Mouse (Mus musculus) heart, embryonic 14.5 days (tissue): ENCODE data around the gene Tmco4. TPM values are rescaled to one million over a fixed set of nuclear protein-coding genes. Genes with fewer than 3 reads are reported as not detected.

ENCODE experiments used
- ATAC-seq: fragments of 200-750 bp; cut with Nextera tagmentation; 2 replicates; pipeline ENCODE4 v1.8.0; 2017; ENCODE audit warnings: low read depth, moderate TSS enrichment; ENCODE audit not compliant: insufficient number of reproducible peaks, insufficient read depth, low FRiP score
- H3K27ac ChIP-seq, 2 experiments: fragments of 200-500 bp in 1 of 2; fragments of 300-500 bp in 1 of 2; sonication (generic) in 1 of 2; replicated peaks in 1 of 2; 2 replicates each; pipeline ENCODE4 v1.5.1; 2012 to 2014; ENCODE audit warnings: low read depth in 2 of 2, low read length in 2 of 2, control low read depth in 1 of 2, mild to moderate bottlenecking in 1 of 2, mixed read lengths in 1 of 2; ENCODE audit not compliant: control insufficient read depth in 1 of 2, insufficient read depth in 1 of 2
- H3K27me3 ChIP-seq: fragments of 300-500 bp; sonication (generic); 2 replicates; pipeline ENCODE4 v1.6.1; 2014; ENCODE audit warnings: mild to moderate bottlenecking, low read length, control low read depth; ENCODE audit not compliant: control insufficient read depth, insufficient read depth
- H3K36me3 ChIP-seq: fragments of 300-500 bp; sonication (generic); 2 replicates; pipeline ENCODE4 v1.6.1; 2014; ENCODE audit warnings: mild to moderate bottlenecking, control low read depth, low read length, mixed read lengths; ENCODE audit not compliant: control insufficient read depth, insufficient read depth
- H3K4me1 ChIP-seq, 2 experiments: fragments of 200-500 bp in 1 of 2; fragments of 300-500 bp in 1 of 2; sonication (generic) in 1 of 2; 2 replicates each; pipeline ENCODE4 v1.6.1; 2012 to 2014; ENCODE audit warnings: low read length in 2 of 2, control low read depth in 1 of 2, mixed read lengths in 1 of 2; ENCODE audit not compliant: control insufficient read depth in 2 of 2, insufficient read depth in 2 of 2
- H3K4me2 ChIP-seq: fragments of 300-500 bp; sonication (generic); 2 replicates; pipeline ENCODE4 v1.6.1; 2014; ENCODE audit warnings: mild to moderate bottlenecking, low read length
- H3K4me3 ChIP-seq, 2 experiments: fragments of 200-500 bp in 1 of 2; fragments of 300-500 bp in 1 of 2; sonication (generic) in 1 of 2; 2 replicates each; pipeline ENCODE4 v1.5.1; 2012 to 2014; ENCODE audit warnings: low read length in 2 of 2, mild to moderate bottlenecking in 2 of 2, control low read depth in 1 of 2, low read depth in 1 of 2, moderate library complexity in 1 of 2; ENCODE audit not compliant: control insufficient read depth in 1 of 2, insufficient read depth in 1 of 2
- H3K9ac ChIP-seq: fragments of 300-500 bp; sonication (generic); 2 replicates; pipeline ENCODE4 v1.6.1; 2014; ENCODE audit warnings: mild to moderate bottlenecking, low read length
- H3K9me3 ChIP-seq: fragments of 300-500 bp; sonication (generic); 2 replicates; pipeline ENCODE4 v1.6.1; 2016; ENCODE audit warnings: low read length, control low read depth; ENCODE audit not compliant: control insufficient read depth
- WGBS: fragments of 180-500 bp; shearing (Covaris S2); extraction: QIAGEN DNeasy Blood & Tissue Kit; methylation state at CpG from one replicate; pipeline ENCODE4 v1.1.7; 2014; 5-methylcytosine and 5-hydroxymethylcytosine counted together
- polyA plus RNA-seq: library from polyadenylated mRNA; unstranded; fragments of >200 nt; fragmentation: Nextera tagmentation; extraction: Ambion mirVana; gene quantifications from 2 replicates; pipeline ENCODE4 v1.2.1, GENCODE M21; 2014

The Tmco4 gene
- polyA plus RNA-seq, 1 experiment from 2014 or later: 4.8 TPM

DNA sequence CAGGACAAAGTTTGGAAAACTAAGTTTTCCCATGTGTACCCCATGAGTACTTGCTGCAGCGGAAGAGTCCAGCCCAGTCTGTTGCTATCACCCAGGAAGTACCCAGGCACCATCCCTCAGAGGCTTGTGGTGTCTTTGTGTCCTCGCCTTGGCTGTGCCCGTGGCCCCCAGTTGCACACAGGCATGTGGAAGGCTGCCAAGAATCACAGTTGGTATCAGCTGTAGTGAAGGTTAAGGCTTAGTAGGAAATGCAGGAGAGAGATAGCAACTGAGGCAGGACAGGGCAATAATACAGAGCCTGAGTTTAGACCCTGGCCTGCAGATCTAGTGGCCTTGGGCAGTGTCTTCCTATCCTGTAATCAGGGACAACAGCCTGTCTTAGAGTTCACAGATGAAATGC lies 47.7 kb downstream of the Tmco4 start:
- no peaks in the 10 kb centered on the region for H3K27me3 ChIP-seq
- no peak overlapping the region for H3K27ac ChIP-seq
- H3K4me3 ChIP-seq: no peak overlapping the region
- no peaks in the 10 kb centered on the region; the same call in 1 of the 2 replicates for H3K36me3 ChIP-seq
- ATAC-seq: 0 out of 2 replicates have a peak, but pooled peaks have one; percentile 20
- H3K4me2 ChIP-seq: no peak overlapping the region
- no peaks in the 10 kb centered on the region for H3K9me3 ChIP-seq
- peaks cover 11 to 18% of the 10 kb centered on the region in 2 experiments for H3K4me1 ChIP-seq
- H3K9ac ChIP-seq: no peak overlapping the region; the same call in 1 of the 2 replicates
- WGBS: 27% methylated on average over 3 of the region's 3 CpGs

DNA sequence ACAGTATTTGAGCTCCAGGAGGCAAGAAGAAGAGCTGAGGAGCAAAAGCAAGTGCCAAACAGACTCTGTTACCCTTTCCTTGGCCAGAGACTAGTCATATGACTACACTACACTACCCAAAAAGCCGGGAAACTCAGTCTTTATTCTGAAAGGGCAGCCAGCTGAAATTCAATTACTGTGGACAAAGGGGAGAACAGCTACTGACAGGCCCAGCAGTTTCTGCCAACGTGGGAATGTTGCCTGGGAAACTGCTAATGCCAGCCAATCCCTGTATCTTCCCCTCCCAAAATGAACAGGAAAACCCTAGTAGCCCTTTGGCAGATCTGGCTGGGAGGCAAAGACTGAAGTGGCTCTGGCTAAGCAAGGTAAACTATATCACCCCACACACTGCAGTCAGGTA lies 51.7 kb downstream of the Tmco4 start:
- H3K9ac ChIP-seq: no peak overlapping the region
- no peak for ATAC-seq
- no peaks in the 10 kb centered on the region for H3K9me3 ChIP-seq

DNA sequence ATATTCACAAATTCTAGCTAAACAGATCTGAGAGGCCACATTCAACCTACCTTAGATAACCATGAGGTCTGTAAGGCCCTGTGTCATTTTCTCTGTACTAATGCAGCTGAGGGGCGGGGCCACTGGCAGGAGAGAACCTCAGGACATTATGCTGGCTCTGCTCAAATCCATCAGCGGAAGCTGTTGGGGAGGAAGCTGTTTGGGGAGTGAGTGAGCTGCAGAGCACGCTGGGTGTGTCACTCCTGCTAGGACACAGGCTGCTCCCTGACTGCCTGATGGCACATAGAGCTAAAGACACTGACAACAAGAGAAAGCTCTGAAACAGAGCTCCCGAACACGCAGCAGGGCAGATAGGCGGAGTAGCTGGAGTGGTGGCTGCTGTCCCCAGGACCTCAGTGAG lies 58.0 kb downstream of the Tmco4 start:
- no peak overlapping the region for H3K4me3 ChIP-seq
- WGBS: 59% methylated on average over 6 of the region's 6 CpGs
- no peak overlapping the region for H3K9ac ChIP-seq
- no peak overlapping the region for H3K4me2 ChIP-seq
- H3K27ac ChIP-seq: no peak overlapping the region
- peaks cover 17 to 20% of the 10 kb centered on the region in 2 experiments for H3K4me1 ChIP-seq
- no peak for ATAC-seq
- H3K27me3 ChIP-seq: no peaks in the 10 kb centered on the region
- no peaks in the 10 kb centered on the region for H3K9me3 ChIP-seq
- 0 out of 2 replicates have a peak, but pooled peaks cover 2% of the 10 kb centered on the region for H3K36me3 ChIP-seq

More for the DNA sequence above, 51.7 kb downstream of the Tmco4 start:
- Histone ChIP-seq H3K4me2 (no peak overlapping the region), H3K27ac (no peak overlapping the region), H3K36me3 (no peaks in the 10 kb centered on the region; the same call in 1 of the 2 replicates), H3K27me3 (no peaks in the 10 kb centered on the region), H3K4me3 (no peak overlapping the region), H3K4me1 (peaks cover 10 to 14% of the 10 kb centered on the region in 2 experiments)
- 44% methylated on average over 2 of the region's 2 CpGs for WGBS

DNA sequence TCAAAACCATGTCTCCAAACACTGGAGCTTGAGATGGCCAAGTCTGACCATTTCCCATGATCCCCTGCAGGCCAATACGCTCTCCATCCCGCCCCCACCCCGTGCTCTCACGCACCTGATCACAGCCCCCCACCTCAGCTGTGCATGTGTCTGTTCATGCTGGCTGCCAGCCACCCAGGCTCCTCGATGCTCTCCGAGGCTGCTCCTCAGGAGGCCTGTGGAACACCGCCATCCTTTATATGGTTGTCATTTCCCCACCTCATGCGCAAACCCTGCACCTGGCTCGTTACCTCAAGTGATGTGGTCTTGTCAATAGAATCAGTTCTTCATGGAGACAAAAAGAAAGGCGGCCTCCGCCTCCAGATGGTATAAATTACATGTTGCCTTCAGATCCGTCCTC lies 59.8 kb downstream of the Tmco4 start:
- H3K4me3 ChIP-seq: no peak overlapping the region

DNA sequence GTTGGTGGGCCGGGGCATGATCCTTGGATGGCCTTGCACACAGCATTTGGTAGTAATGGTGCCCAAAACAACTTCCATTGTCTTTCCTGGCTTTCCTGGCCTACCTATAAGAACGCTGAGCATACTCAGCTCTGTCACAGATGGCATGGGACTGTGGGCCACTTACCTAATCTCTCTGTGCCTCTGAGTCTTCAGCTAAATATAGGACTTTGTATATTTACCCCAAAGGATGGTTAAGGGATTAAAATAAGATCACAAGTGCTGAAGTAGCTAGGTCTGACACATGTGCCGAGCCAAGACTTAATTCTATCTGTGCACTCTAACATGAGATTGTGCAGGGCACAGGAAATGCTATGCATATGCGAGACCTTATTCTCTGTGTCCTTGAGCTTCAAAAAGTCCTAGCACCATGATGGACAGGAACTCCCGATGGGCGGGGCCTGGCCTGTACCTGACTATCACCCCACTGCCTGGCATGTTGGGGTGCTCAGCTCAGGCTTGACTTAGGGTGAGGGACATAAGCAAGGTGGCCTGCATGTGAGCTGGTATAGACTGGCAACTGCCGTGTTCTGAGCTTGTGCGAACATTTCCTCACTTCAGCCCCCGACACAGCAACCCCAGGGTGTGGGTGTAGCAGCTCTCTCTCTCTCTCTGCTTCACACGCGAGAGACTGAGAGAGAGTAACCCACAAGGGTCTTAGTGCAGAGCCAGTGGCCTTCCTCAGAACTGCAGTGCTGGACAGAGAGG lies 60.7 kb downstream of the Tmco4 start:
- Histone ChIP-seq H3K4me2 (no peak overlapping the region), H3K27me3 (no peaks in the 10 kb centered on the region), H3K9me3 (0 out of 2 replicates have a peak, but pooled peaks cover 5% of the 10 kb centered on the region), H3K27ac (peak overlapping the region; percentile 66 to 84), H3K4me1 (peaks cover 17 to 28% of the 10 kb centered on the region in 2 experiments), H3K36me3 (0 out of 2 replicates have a peak, but pooled peaks cover 2% of the 10 kb centered on the region), H3K9ac (no peak overlapping the region), H3K4me3 (no peak overlapping the region)
- WGBS: 49% methylated on average over 11 of the region's 11 CpGs
- ATAC-seq: no peak; the same call in 1 of the 2 replicates

More for the DNA sequence above, 59.8 kb downstream of the Tmco4 start:
- Histone ChIP-seq H3K9me3 (0 out of 2 replicates have a peak, but pooled peaks cover 5% of the 10 kb centered on the region), H3K27me3 (no peaks in the 10 kb centered on the region), H3K27ac (peak overlapping the region in 1 of 2 experiments; percentile 84; a peak in 2 of 4 replicates), H3K4me2 (no peak overlapping the region), H3K9ac (no peak overlapping the region), H3K36me3 (0 out of 2 replicates have a peak, but pooled peaks cover 2% of the 10 kb centered on the region), H3K4me1 (peaks cover 17 to 20% of the 10 kb centered on the region in 2 experiments)
- WGBS: 87% methylated on average over 12 of the region's 12 CpGs
- no peak for ATAC-seq

DNA sequence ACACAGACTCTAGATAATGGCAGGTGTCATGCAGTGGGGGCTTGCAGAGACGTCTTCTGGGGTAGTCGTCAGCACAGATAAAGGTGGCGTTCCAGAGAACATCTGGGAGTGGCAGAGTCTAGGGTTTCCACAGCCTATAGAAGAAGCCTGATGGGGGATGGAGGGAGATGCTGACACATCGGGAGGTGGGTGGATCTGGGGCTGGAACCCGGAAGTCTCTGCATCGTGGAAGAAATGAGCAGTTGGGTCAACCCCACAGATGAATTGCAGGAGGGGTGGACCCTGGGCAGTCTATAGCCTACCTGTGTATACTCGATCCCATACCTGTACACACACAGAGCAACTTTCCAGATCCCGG lies 61.3 kb downstream of the Tmco4 start:
- Histone ChIP-seq H3K36me3 (0 out of 2 replicates have a peak, but pooled peaks cover 2% of the 10 kb centered on the region), H3K4me2 (no peak overlapping the region), H3K4me3 (no peak overlapping the region), H3K9ac (no peak overlapping the region), H3K27ac (peak overlapping the region; percentile 66 to 84), H3K27me3 (no peaks in the 10 kb centered on the region), H3K4me1 (peaks cover 17 to 29% of the 10 kb centered on the region in 2 experiments), H3K9me3 (0 out of 2 replicates have a peak, but pooled peaks cover 5% of the 10 kb centered on the region)
- ATAC-seq: no peak
- WGBS: 63% methylated on average over 8 of the region's 8 CpGs

DNA sequence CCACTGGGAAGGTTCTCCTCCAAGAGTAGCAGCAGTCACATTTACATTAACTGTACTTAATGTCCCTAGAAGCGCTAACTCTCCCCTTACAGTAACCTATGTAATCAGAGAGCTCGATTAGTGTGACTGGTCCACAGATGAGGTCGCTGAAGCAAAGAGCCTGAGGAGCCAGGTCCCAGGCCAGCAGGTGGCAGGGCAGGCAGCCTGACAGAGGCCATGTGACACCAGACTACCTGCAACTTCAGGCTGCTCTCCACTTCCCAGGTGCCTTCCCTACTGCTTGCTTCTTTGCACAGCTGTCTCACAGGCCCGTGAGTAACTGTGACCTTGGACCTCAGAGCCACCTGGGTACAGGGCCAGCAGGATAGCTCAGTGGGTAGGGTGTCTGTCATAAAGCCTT lies 61.9 kb downstream of the Tmco4 start:
- Histone ChIP-seq H3K4me2 (no peak overlapping the region), H3K36me3 (0 out of 2 replicates have a peak, but pooled peaks cover 2% of the 10 kb centered on the region), H3K9ac (no peak overlapping the region), H3K4me1 (peaks cover 17 to 29% of the 10 kb centered on the region in 2 experiments), H3K27ac (no peak overlapping the region), H3K9me3 (0 out of 2 replicates have a peak, but pooled peaks cover 5% of the 10 kb centered on the region), H3K4me3 (no peak overlapping the region), H3K27me3 (peaks cover 5% of the 10 kb centered on the region; the same call in 1 of the 2 replicates)
- ATAC-seq: no peak
- WGBS: 57% methylated on average over 4 of the region's 4 CpGs
